Mouse (Mus musculus) ES-E14 (cell line): ENCODE data around the gene Rap1gds1.

Experiments
- CHD2 ChIP-seq: IDR thresholded peaks from 2 replicates; pipeline ENCODE4 v1.6.1; 2014; ENCODE audit warnings: mild to moderate bottlenecking, low read depth, low read length, inconsistent platforms
- HCFC1 ChIP-seq: IDR thresholded peaks from 2 replicates; pipeline ENCODE4 v1.6.1; 2012; ENCODE audit warnings: low read length, inconsistent platforms, borderline replicate concordance; ENCODE audit not compliant: insufficient read depth
- MAFK ChIP-seq: IDR thresholded peaks from 2 replicates; pipeline ENCODE4 v1.6.1; 2014; ENCODE audit warnings: mild to moderate bottlenecking, low read depth, low read length, inconsistent platforms; ENCODE audit not compliant: insufficient read depth
- ZC3H11A ChIP-seq: IDR thresholded peaks from 2 replicates; pipeline ENCODE4 v1.6.1; 2012; ENCODE audit warnings: low read depth, mild to moderate bottlenecking, inconsistent platforms, low read length, borderline replicate concordance
- ZNF384 ChIP-seq: IDR thresholded peaks from 2 replicates; pipeline ENCODE4 v1.6.1; 2012; ENCODE audit warnings: low read depth, low read length, inconsistent platforms

GRCm38 (mm10) chr3:138926161-138926560 is 148.8 kb downstream of the Rap1gds1 start:
- no peak for TF ChIP-seq MAFK
- no peak for TF ChIP-seq ZNF384
- TF ChIP-seq ZC3H11A = no peak
- no peak for TF ChIP-seq HCFC1
- TF ChIP-seq CHD2 = no peak
